In genomic region chr3:104520471-104520870, GRCm38 (mm10) we compare ENCODE assay signal across 19 mouse cellular contexts.
"Had no signal": no experiment of that assay in that cellular context is flagged by ENCODE, and none has a peak within 500 bp of the region (broad histone marks: within the 10 kb centered on the region; RNA-seq: fewer than 3 reads in every experiment).

No protein-coding gene starts in this region.

- DNase-seq: liver, postnatal 0 days; lung, adult 2 months; lung, postnatal 14 days; lung, postnatal 36 days; midbrain, embryonic 14.5 days; right cerebral cortex, postnatal 14 days; thymus, adult 2 months; thymus, postnatal 25 days; thymus, postnatal 4 days had no signal

- H3K4me2 ChIP-seq: lung, embryonic 15.5 days; midbrain, embryonic 12.5 days; neural tube, embryonic 12.5 days; stomach, embryonic 15.5 days had no signal

- H3K27me3 ChIP-seq: lung, embryonic 15.5 days; midbrain, embryonic 12.5 days; neural tube, embryonic 12.5 days; stomach, embryonic 15.5 days had no signal

- H3K27ac ChIP-seq: lung, embryonic 15.5 days; macrophage; midbrain, embryonic 10.5 days; midbrain, embryonic 12.5 days; neural tube, embryonic 12.5 days; stomach, embryonic 15.5 days; stomach, postnatal 0 days had no signal

- H3K4me3 ChIP-seq: lung, embryonic 15.5 days; midbrain, embryonic 10.5 days; midbrain, embryonic 12.5 days; myocyte; neural tube, embryonic 12.5 days; stomach, embryonic 15.5 days had no signal

- H3K4me1 ChIP-seq: midbrain, embryonic 10.5 days; midbrain, embryonic 12.5 days; neural tube, embryonic 12.5 days had no signal

- H3K9me3 ChIP-seq: lung, embryonic 15.5 days; midbrain, embryonic 10.5 days; midbrain, embryonic 12.5 days; neural tube, embryonic 12.5 days; stomach, embryonic 15.5 days had no signal

- H3K9ac ChIP-seq: liver, postnatal 0 days; lung, embryonic 15.5 days; midbrain, embryonic 12.5 days; neural tube, embryonic 12.5 days; stomach, embryonic 15.5 days had no signal

- H3K36me3 ChIP-seq: lung, embryonic 15.5 days; midbrain, embryonic 10.5 days; midbrain, embryonic 12.5 days; neural tube, embryonic 12.5 days; stomach, embryonic 15.5 days had no signal

- ATAC-seq: liver, postnatal 0 days; lung, postnatal 0 days; midbrain, embryonic 16.5 days had no signal
